Mouse (Mus musculus) midbrain, embryonic 14.5 days (tissue): ENCODE measurements at regions not wholly inside any gene's neighbourhood (a gene's known extent, or its start where the extent isn't known, plus 50 kb on each side); places are given as distances from the start of the nearest gene placed in this dataset.

ENCODE experiments used
- ATAC-seq: fragments of 200-750 bp; cut with Nextera tagmentation; 2 replicates; pipeline ENCODE4 v1.8.0; 2017; ENCODE audit warnings: moderate number of reproducible peaks, moderate library complexity; ENCODE audit not compliant: low FRiP score, low TSS enrichment
- DNase-seq: peaks from one replicate; pipeline ENCODE4 v3.0.0-alpha.2; 2015
- H3K27ac ChIP-seq: fragments of 300-500 bp; sonication (generic); replicated peaks from 2 replicates; pipeline ENCODE4 v1.5.1; 2014; ENCODE audit warnings: mild to moderate bottlenecking, low read depth, low read length, moderate library complexity
- H3K27me3 ChIP-seq: fragments of 300-500 bp; sonication (generic); 2 replicates; pipeline ENCODE4 v1.6.1; 2014; ENCODE audit warnings: low read length, control low read depth, mixed read lengths; ENCODE audit not compliant: control insufficient read depth, insufficient read depth
- H3K36me3 ChIP-seq: fragments of 300-500 bp; sonication (generic); 2 replicates; pipeline ENCODE4 v1.6.1; 2014; ENCODE audit warnings: low read length, control low read depth; ENCODE audit not compliant: control insufficient read depth, insufficient read depth
- H3K4me1 ChIP-seq: fragments of 300-500 bp; sonication (generic); 2 replicates; pipeline ENCODE4 v1.6.1; 2014; ENCODE audit warnings: mild to moderate bottlenecking, antibody characterized with exemption, low read length, control low read depth; ENCODE audit not compliant: control insufficient read depth, insufficient read depth
- H3K4me2 ChIP-seq: fragments of 300-500 bp; sonication (generic); 2 replicates; pipeline ENCODE4 v1.6.1; 2014; ENCODE audit warnings: mild to moderate bottlenecking, low read length, moderate library complexity
- H3K4me3 ChIP-seq: fragments of 300-500 bp; sonication (generic); replicated peaks from 2 replicates; pipeline ENCODE4 v1.5.1; 2014; ENCODE audit warnings: low read depth, low read length
- H3K9ac ChIP-seq: fragments of 300-500 bp; sonication (generic); replicated peaks from 2 replicates; pipeline ENCODE4 v1.6.1; 2014; ENCODE audit warnings: mild to moderate bottlenecking, low read length, moderate library complexity
- H3K9me3 ChIP-seq: fragments of 300-500 bp; sonication (generic); 2 replicates; pipeline ENCODE4 v1.6.1; 2016; ENCODE audit warnings: low read length, control low read depth, mixed read lengths; ENCODE audit not compliant: control insufficient read depth
- WGBS: fragments of 180-500 bp; shearing (Covaris S2); extraction: QIAGEN DNeasy Blood & Tissue Kit; methylation state at CpG from one replicate; pipeline ENCODE4 v1.1.7; 2014; 5-methylcytosine and 5-hydroxymethylcytosine counted together

DNA sequence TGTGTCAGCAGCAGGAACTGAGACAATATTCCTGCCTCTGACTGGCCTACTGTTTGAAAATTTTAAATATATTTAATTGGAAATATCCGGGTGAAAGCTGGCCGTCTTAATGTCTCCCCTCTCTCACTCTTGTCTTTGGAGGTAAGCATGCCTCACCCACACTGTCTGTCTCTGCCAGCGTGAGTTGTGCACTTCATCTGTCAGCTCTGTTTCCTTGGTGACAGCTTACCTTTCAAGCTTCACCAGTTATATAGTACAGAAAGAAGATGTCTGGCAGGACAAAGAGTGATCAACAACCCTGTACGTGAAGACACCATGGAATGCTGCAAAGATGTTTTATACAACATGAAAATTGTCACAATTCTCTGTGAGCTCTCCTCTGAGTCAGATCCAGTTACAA lies 155.3 kb downstream of the Ibtk start:
- Histone ChIP-seq H3K9me3 (no peaks in the 10 kb centered on the region), H3K4me1 (no peaks in the 10 kb centered on the region), H3K27me3 (no peaks in the 10 kb centered on the region), H3K4me2 (no peak overlapping the region), H3K36me3 (no peaks in the 10 kb centered on the region), H3K4me3 (no peak overlapping the region), H3K27ac (no peak overlapping the region), H3K9ac (no peak overlapping the region)
- ATAC-seq (peak; percentile 41; the same call in 1 of the 2 replicates), DNase-seq (peak; percentile 7)
- 57% methylated on average over 4 of the region's 4 CpGs for WGBS

DNA sequence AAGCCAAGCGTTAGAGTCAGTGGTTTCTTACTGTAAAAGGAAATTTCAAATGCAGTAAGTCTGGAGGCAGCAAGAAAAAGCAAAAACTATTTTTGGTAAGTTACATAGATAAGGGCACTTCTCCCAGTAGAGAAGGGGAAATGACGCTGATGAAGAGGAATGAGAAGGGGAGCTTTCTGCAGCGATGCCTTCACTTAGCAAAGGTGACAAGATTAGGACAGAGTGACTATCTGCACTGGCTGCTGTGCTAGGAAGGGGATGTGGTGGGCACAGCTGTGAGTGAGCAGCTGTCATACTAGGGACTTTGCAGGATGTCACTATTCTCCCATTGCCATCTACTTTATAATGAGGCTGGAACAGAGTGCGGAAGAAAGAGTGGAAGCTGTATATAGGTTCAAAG lies 156.5 kb downstream of the Ibtk start:
- DNase-seq (no peak), ATAC-seq (no peak)
- Histone ChIP-seq H3K4me3 (no peak overlapping the region), H3K4me1 (no peaks in the 10 kb centered on the region), H3K9ac (no peak overlapping the region), H3K36me3 (no peaks in the 10 kb centered on the region), H3K4me2 (no peak overlapping the region), H3K9me3 (no peaks in the 10 kb centered on the region), H3K27ac (no peak overlapping the region), H3K27me3 (no peaks in the 10 kb centered on the region)
- WGBS: 90% methylated on average over 4 of the region's 4 CpGs

DNA sequence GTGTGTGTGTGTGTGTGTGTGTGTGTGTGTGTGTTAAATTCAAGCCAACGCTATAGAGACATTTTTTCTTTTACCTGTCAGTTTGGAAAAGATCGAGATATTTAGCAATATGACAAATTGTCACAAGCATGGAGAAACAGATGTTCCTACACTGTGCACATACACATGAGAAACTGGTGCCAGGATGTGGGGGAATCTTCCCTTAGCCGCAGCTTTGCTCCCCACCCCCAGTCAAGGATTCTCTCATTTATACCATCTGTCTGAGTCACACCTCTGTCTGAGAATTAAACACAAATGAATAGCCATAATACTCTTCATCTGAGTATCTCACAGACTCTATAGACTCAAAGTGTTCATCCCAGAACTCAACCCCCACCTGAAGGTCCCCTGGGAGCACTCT lies 159.9 kb downstream of the Ibtk start:
- no peak overlapping the region for H3K27ac ChIP-seq
- ATAC-seq: 0 out of 2 replicates have a peak, but pooled peaks have one; percentile 15
- H3K36me3 ChIP-seq: no peaks in the 10 kb centered on the region
- no peaks in the 10 kb centered on the region for H3K4me1 ChIP-seq
- 94% methylated on average over 3 of the region's 3 CpGs for whole genome bisulfite sequencing
- DNase-seq: no peak
- no peaks in the 10 kb centered on the region for H3K27me3 ChIP-seq
- H3K4me3 ChIP-seq: no peak overlapping the region
- no peaks in the 10 kb centered on the region for H3K9me3 ChIP-seq
- no peak overlapping the region for H3K4me2 ChIP-seq
- no peak overlapping the region for H3K9ac ChIP-seq

DNA sequence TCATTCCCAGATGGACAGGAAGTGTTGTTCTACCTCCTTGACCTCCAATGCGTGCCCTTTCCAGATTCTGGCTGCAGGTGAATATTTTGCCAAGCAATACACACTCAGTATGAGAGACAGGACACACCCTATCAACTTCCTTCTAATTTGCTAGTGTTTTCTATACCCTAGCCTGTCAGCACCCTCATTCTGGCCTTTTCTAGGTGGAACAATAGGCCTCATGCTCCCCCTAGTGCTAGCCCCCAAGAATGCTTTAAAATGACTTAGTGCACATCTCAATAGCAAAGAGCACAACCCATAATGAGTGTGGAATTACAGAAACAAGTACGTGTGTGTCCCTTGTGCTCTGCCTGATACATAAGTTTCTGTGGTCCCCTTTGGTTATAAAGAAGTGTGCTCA lies 161.1 kb downstream of the Ibtk start:
- no peaks in the 10 kb centered on the region for H3K4me1 ChIP-seq
- H3K9me3 ChIP-seq: no peaks in the 10 kb centered on the region
- DNase-seq: peak; percentile 68
- H3K9ac ChIP-seq: no peak overlapping the region
- no peaks in the 10 kb centered on the region for H3K36me3 ChIP-seq
- 58% methylated on average over 2 of the region's 2 CpGs for WGBS
- H3K4me3 ChIP-seq: no peak overlapping the region
- ATAC-seq: no peak
- H3K4me2 ChIP-seq: no peak overlapping the region
- no peak overlapping the region for H3K27ac ChIP-seq
- no peaks in the 10 kb centered on the region for H3K27me3 ChIP-seq

DNA sequence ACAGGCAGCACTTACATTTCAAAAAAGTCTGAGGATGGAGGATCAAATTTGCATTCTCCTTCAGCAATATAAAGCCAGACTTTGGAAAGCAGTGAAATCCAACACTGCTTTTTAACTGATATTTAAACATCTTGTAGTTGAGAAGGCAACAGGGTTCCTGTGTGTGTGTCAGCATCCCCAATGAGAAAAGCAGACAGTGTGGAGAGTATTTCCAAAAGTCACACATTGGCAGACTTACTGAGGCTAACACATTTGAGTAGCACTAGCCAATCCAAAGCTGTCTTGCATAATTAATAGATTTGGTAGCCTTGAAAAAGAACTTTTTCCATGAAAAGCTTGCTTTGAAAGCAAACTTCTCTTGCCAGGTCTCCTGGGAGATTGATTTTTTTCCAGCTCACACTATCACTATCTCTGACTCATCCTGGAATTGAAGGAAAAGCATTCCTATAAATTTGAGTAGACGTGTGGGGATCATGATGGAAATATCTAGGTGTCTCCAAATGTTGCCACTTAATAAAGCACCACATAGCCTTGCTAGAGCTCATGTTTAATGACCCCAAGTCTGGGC lies 168.0 kb downstream of the Ibtk start:
- H3K4me3 ChIP-seq: no peak overlapping the region
- DNase-seq (no peak), ATAC-seq (no peak)
- H3K27ac ChIP-seq: no peak overlapping the region
- H3K9ac ChIP-seq: no peak overlapping the region
- H3K4me1 ChIP-seq: no peaks in the 10 kb centered on the region
- WGBS: 84% methylated on average over 1 of the region's 1 CpGs
- no peaks in the 10 kb centered on the region for H3K9me3 ChIP-seq
- no peaks in the 10 kb centered on the region for H3K36me3 ChIP-seq
- H3K27me3 ChIP-seq: no peaks in the 10 kb centered on the region
- no peak overlapping the region for H3K4me2 ChIP-seq

DNA sequence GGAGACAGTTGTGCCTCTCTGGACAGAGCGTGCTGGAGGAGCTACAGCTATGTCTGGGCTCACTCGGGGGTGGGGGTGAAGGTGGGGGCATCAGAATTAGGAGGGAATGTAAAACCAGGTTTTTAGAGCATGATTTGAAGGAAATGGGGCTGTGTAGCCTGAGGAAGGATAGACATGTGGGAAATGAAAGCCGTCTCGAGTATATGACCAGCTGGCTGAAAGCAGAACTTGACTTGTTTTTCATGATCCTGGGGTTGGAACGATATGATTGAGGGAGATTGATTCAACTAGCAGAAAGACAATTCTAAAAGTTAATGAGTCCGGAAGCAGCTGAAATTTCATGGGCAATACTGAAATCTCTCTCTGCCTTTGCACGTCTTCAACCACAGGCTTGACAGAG lies 171.3 kb downstream of the Ibtk start:
- Histone ChIP-seq H3K4me3 (no peak overlapping the region), H3K4me1 (no peaks in the 10 kb centered on the region), H3K36me3 (no peaks in the 10 kb centered on the region), H3K9me3 (no peaks in the 10 kb centered on the region), H3K27me3 (no peaks in the 10 kb centered on the region), H3K4me2 (no peak overlapping the region), H3K27ac (no peak overlapping the region), H3K9ac (no peak overlapping the region)
- WGBS: 92% methylated on average over 7 of the region's 7 CpGs
- DNase-seq: no peak
- no peak for ATAC-seq

DNA sequence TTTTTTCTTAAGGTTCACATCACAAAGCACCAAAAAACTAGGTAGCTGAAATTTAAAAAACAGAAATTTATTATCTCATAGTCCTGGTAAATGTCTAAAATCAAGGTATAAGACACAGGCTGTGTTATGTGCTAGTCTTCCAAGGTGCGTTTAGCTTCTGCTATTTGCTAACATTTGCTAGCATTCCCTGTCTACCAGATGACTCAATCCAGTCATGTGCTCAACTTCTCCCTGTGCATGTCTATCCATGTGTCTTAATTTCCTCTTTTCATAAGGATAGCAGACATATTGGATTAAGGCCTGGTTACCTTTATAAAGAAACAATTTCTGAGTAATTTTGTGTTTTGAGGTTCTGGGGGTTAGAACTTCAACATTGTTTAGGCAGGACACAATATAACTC lies 171.8 kb downstream of the Ibtk start:
- Histone ChIP-seq H3K4me1 (no peaks in the 10 kb centered on the region), H3K36me3 (no peaks in the 10 kb centered on the region), H3K9ac (no peak overlapping the region), H3K27me3 (no peaks in the 10 kb centered on the region), H3K27ac (no peak overlapping the region), H3K9me3 (no peaks in the 10 kb centered on the region), H3K4me2 (no peak overlapping the region), H3K4me3 (no peak overlapping the region)
- ATAC-seq: no peak
- no peak for DNase-seq
- 93% methylated on average over 1 of the region's 1 CpGs for WGBS

DNA sequence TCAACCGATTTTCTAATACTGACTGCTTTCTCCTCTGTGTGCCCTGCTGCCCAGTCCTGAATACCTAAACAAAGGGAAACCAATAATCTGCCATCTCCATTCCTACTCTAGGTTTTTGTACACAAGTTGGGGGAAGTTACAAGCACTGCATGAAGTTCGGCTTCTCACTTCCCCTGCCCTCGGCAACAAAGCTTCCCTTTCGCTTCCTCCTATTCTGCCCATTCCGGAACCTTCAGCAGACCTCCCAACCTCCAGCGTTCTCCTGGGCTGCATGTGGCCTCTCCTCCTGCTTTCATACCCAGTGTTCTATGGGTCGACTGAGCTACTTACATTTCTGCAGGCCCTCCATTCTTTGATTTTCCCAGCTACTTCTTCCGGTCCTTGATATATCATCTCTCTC lies 180.3 kb downstream of the Ibtk start:
- DNase-seq (no peak), ATAC-seq (no peak)
- H3K4me1 ChIP-seq: no peaks in the 10 kb centered on the region
- no peaks in the 10 kb centered on the region for H3K36me3 ChIP-seq
- no peaks in the 10 kb centered on the region for H3K9me3 ChIP-seq
- H3K27me3 ChIP-seq: no peaks in the 10 kb centered on the region
- no peak overlapping the region for H3K4me2 ChIP-seq
- H3K27ac ChIP-seq: no peak overlapping the region
- H3K9ac ChIP-seq: no peak overlapping the region
- H3K4me3 ChIP-seq: no peak overlapping the region
- WGBS: 85% methylated on average over 8 of the region's 8 CpGs

DNA sequence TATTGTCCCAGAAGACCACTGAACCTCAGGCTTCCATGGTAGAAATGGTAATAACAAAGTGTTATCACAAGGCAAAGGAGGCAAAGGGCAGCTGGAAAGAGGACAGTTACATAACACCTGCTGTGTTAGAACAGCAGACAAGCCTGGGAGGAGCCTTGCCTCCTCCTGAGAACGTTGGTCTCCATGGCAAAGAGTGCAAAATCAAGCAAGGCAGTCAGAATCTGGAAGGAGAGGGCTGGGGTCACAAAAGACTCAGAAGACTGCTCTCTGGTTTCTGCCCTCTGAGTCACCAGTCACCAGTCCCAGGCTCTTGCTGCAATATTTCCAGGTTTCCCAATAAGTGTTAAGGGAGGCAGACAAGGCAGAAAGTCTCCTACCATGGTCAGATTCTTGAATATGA lies 197.3 kb downstream of the Ibtk start:
- no peaks in the 10 kb centered on the region for H3K36me3 ChIP-seq
- no peak overlapping the region for H3K4me2 ChIP-seq
- H3K4me1 ChIP-seq: no peaks in the 10 kb centered on the region
- ATAC-seq (no peak), DNase-seq (no peak)
- H3K9me3 ChIP-seq: no peaks in the 10 kb centered on the region
- H3K4me3 ChIP-seq: no peak overlapping the region
- H3K27ac ChIP-seq: no peak overlapping the region
- H3K9ac ChIP-seq: no peak overlapping the region
- H3K27me3 ChIP-seq: no peaks in the 10 kb centered on the region
- 22% methylated on average over 1 of the region's 1 CpGs for WGBS
